Comparison of ENCODE assay signal across 7 mouse cellular contexts in genomic region chr13:51868491-51869128, GRCm38 (mm10). TPM values are rescaled to one million over a fixed set of nuclear protein-coding genes. Genes with fewer than 3 reads are reported as not detected.
DNase-seq lines count a peak whose midpoint lies in the region; ATAC-seq and TF ChIP-seq lines count a peak whose summit lies in the region.

No protein-coding gene starts in this region.

- no peak overlapping the region for H3K27ac ChIP-seq in midbrain, embryonic 11.5 days (ENCODE audit: low read depth, low read length)
- no peak overlapping the region for H3K27ac ChIP-seq in midbrain, postnatal 0 days (ENCODE audit: low read depth, low read length)
- no peak overlapping the region for H3K27ac ChIP-seq in forebrain, postnatal 0 days (ENCODE audit: low read depth, low read length)

- H3K4me3 ChIP-seq in midbrain, embryonic 11.5 days (ENCODE audit: low read depth, low read length) = no peak overlapping the region
- no peak overlapping the region for H3K4me3 ChIP-seq in midbrain, postnatal 0 days (ENCODE audit: low read depth, low read length)
- H3K4me3 ChIP-seq in forebrain, postnatal 0 days (ENCODE audit: low read depth, low read length) = no peak overlapping the region

- H3K36me3 ChIP-seq in midbrain, embryonic 11.5 days (ENCODE audit: control insufficient read depth, insufficient read depth, low read length) = no peaks in the 10 kb centered on the region
- H3K36me3 ChIP-seq in midbrain, postnatal 0 days (ENCODE audit: insufficient read depth, low read length) = no peaks in the 10 kb centered on the region
- H3K36me3 ChIP-seq in forebrain, postnatal 0 days (ENCODE audit: insufficient read depth) = no peaks in the 10 kb centered on the region

- no peak overlapping the region for H3K9ac ChIP-seq in midbrain, embryonic 11.5 days (ENCODE audit: low read length)
- H3K9ac ChIP-seq in midbrain, postnatal 0 days (replicated peaks; ENCODE audit: low read length, poor library complexity, severe bottlenecking) = no peak overlapping the region
- H3K9ac ChIP-seq in forebrain, postnatal 0 days = no peak overlapping the region

- H3K27me3 ChIP-seq in midbrain, embryonic 11.5 days (ENCODE audit: control insufficient read depth, insufficient read depth, low read length) = no peaks in the 10 kb centered on the region; the same call in 1 of the 2 replicates
- no peaks in the 10 kb centered on the region for H3K27me3 ChIP-seq in midbrain, postnatal 0 days (ENCODE audit: insufficient read depth, low read length)
- no peaks in the 10 kb centered on the region for H3K27me3 ChIP-seq in forebrain, postnatal 0 days (ENCODE audit: insufficient read depth, low read length)

- WGBS in midbrain, embryonic 11.5 days = 60% methylated on average over 12 of the region's 12 CpGs
- 42% methylated on average over 12 of the region's 12 CpGs for WGBS in midbrain, postnatal 0 days
- WGBS in forebrain, postnatal 0 days = 26% methylated on average over 12 of the region's 12 CpGs

- peak; percentile 44 for DNase-seq in midbrain, embryonic 11.5 days (ENCODE audit: low spot score, missing footprints)
- DNase-seq in midbrain, postnatal 0 days (ENCODE audit: low spot score) = no peak
- peak; percentile 35 for DNase-seq in forebrain, postnatal 0 days
- DNase-seq in heart, postnatal 25 days (ENCODE audit: low spot score) = peak; percentile 64
- peak; percentile 33 for DNase-seq in ovary, postnatal 14 days (ENCODE audit: low spot score)
- DNase-seq in thymus, postnatal 25 days = no peak
- no peak for DNase-seq in Muller cell, postnatal 12 days (ENCODE audit: inconsistent ontology term)

- no peak overlapping the region for H3K4me2 ChIP-seq in midbrain, embryonic 11.5 days
- no peak overlapping the region for H3K4me2 ChIP-seq in midbrain, postnatal 0 days (ENCODE audit: low read depth, low read length, poor library complexity, severe bottlenecking)
- no peak overlapping the region for H3K4me2 ChIP-seq in forebrain, postnatal 0 days (ENCODE audit: low read depth)

- H3K4me1 ChIP-seq in midbrain, embryonic 11.5 days (ENCODE audit: control insufficient read depth, insufficient read depth, low read length) = no peaks in the 10 kb centered on the region
- no peaks in the 10 kb centered on the region for H3K4me1 ChIP-seq in midbrain, postnatal 0 days (ENCODE audit: insufficient read depth, low read length)
- peaks cover 3% of the 10 kb centered on the region; the same call in 1 of the 2 replicates for H3K4me1 ChIP-seq in forebrain, postnatal 0 days (ENCODE audit: insufficient read depth)

- H3K9me3 ChIP-seq in midbrain, embryonic 11.5 days (ENCODE audit: control insufficient read depth, low read length) = no peaks in the 10 kb centered on the region
- H3K9me3 ChIP-seq in midbrain, postnatal 0 days (ENCODE audit: low read length) = no peaks in the 10 kb centered on the region
- no peaks in the 10 kb centered on the region for H3K9me3 ChIP-seq in forebrain, postnatal 0 days (ENCODE audit: low read length)

- TF ChIP-seq CTCF in midbrain, postnatal 0 days (IDR thresholded peaks at IDR 0.05) = no peak
- TF ChIP-seq CTCF in forebrain, postnatal 0 days (IDR thresholded peaks at IDR 0.05; ENCODE audit: low read depth) = no peak

- ATAC-seq in midbrain, embryonic 11.5 days (ENCODE audit: low FRiP score) = no peak
- no peak for ATAC-seq in midbrain, postnatal 0 days (ENCODE audit: low FRiP score)
- ATAC-seq in forebrain, postnatal 0 days = peak; percentile 23

- intact Hi-C loops in heart, postnatal 25 days (cut with DNase I) = loop anchor here (2.0 kb wide), 1 partner anchor 62 kb away; no protein-coding TSS in a partner anchor

RNA-seq across cellular contexts. Expression of gene Gadd45g, which starts 22.1 kb away (rescaled TPM):
- polyA plus RNA-seq in midbrain, embryonic 11.5 days (2014; fragmentation: Nextera tagmentation; extraction: Ambion mirVana) = 252 and 256 TPM in 2 replicates
- total RNA-seq in midbrain, postnatal 0 days (2014; rRNA removed) = 7.3 and 10.3 TPM in 2 replicates
- polyA plus RNA-seq in midbrain, postnatal 0 days (2015; fragmentation: Nextera tagmentation; extraction: Ambion mirVana) = 20.4 and 23.3 TPM in 2 replicates
- total RNA-seq in forebrain, postnatal 0 days (2014; rRNA removed) = 13.8 and 13.9 TPM in 2 replicates
- polyA plus RNA-seq in forebrain, postnatal 0 days (2015; fragmentation: Nextera tagmentation; extraction: Ambion mirVana) = 34.3 and 35.1 TPM in 2 replicates
- 10 to 100 TPM; 11.6 to 21.6 TPM for total RNA-seq in heart, postnatal 25 days (2021)

Comparison
In these comparisons a context has a peak if more than half of its experiments do, and no peak if none do; other contexts are left out.
1. DNase-seq: peak in midbrain, embryonic 11.5 days (single experiment), forebrain, postnatal 0 days (single experiment), heart, postnatal 25 days (single experiment) and ovary, postnatal 14 days (single experiment); none in midbrain, postnatal 0 days (single experiment), thymus, postnatal 25 days (single experiment) and Muller cell, postnatal 12 days (single experiment).